Mouse (Mus musculus) 416B (cell line): ENCODE measurements at regions not wholly inside any gene's neighbourhood (a gene's known extent, or its start where the extent isn't known, plus 50 kb on each side); places are given as distances from the start of the nearest gene placed in this dataset.

ENCODE experiments used
- DNase-seq: peaks from one replicate; pipeline ENCODE4 v3.0.0; 2011; ENCODE audit warnings: low read depth

GRCm38 (mm10) chr2:154076271-154076670 lies 53.9 kb upstream of the Bpifa3 start:
- DNase-seq = peak; percentile 36
